Mouse (Mus musculus) c-Kit-positive CD71-positive TER-119-positive erythroid progenitor cells, embryonic 14.5 days (primary cell): ENCODE measurements around the gene Lcmt2.
"Not testable (repeated sequence)": the region's sequence is repeated elsewhere in the genome, so short reads cannot be mapped to it uniquely, and the experiment has no call there.

Experiments used
- DNase-seq: peaks from one replicate; pipeline ENCODE4 v3.0.0-alpha.2; 2013; ENCODE audit warnings: low spot score

The Lcmt2 gene

GRCm38 (mm10) chr2:121140018-121140882 lies at the start of gene Lcmt2, which contains the start of gene Adal:
Lcmt2 (minus strand) TSS chr2:121140653.
Adal (plus strand) TSS chr2:121140428.
- peak; percentile 88 for DNase-seq

DNA sequence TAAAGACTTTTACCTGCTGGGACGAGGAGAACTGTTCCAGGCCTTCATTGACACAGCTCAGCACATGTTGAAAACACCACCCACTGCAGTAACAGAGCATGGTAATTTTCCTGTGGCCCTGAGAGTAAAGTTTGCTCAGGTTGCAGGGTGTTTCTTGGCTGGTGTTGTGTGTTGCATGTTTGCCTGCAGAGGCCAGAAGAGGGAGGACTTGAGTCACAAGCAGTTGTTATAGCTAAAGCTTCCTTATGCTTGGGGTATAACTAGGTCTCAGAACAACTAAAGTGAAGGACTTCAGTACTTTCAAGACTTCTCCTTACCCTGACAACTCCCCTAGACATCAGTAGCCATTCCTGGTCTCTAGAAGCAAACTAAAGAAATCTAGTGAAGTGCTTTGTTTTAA lies 48.1 kb upstream of the Lcmt2 start:
- no peak for DNase-seq

- DNase-seq, result no peak
Measured at GRCm38 (mm10) chr2:121184142-121184541, 43.7 kb upstream of the Lcmt2 start.

- DNase-seq, result no peak
Measured at GRCm38 (mm10) chr2:121183431-121183830, 43.0 kb upstream of the Lcmt2 start.

- DNase-seq, result no peak
Measured at GRCm38 (mm10) chr2:121178828-121179479, 38.5 kb upstream of the Lcmt2 start.

DNA sequence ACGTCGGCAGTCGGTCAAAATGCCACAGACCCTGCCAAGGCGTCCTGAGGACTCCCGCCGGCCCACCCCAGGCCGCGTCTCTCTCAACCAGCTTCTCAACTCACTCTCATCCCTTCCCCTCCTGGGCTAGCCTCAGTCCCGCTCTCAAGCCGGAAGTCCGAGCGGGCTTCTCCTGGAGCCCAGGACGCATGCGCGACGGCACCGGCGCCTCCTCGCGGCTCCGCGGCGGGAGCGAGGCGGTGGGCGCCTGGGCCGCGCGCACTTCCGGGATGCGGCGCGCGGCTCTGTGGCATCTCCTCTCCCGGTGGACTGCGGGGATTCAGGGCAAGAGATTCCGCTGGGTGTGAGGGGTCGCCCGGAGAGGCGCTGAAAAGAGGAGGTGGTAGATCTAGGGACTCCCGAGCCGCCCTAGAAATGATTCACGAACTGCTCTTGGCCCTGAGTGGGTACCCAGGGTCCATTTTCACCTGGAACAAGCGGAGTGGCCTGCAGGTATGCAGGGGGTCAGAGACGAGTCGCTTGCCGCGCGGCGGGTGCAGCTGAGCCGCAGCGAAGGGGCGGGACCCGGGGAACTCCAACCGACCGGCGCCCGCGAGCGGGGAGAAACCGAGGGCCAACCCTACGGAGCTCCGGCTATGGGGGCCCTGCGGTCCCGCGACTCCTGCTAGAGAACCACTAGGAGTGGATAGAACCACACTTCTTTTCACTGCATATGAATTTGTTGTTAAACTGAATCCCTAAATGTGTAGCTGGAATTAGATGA lies 30.7 kb upstream of the Lcmt2 start, which contains the start of gene Zscan29:
Zscan29 (minus strand) TSS at position 146 of the 763 bp plus-strand sequence.
- DNase-seq, result peak; percentile 85

DNA sequence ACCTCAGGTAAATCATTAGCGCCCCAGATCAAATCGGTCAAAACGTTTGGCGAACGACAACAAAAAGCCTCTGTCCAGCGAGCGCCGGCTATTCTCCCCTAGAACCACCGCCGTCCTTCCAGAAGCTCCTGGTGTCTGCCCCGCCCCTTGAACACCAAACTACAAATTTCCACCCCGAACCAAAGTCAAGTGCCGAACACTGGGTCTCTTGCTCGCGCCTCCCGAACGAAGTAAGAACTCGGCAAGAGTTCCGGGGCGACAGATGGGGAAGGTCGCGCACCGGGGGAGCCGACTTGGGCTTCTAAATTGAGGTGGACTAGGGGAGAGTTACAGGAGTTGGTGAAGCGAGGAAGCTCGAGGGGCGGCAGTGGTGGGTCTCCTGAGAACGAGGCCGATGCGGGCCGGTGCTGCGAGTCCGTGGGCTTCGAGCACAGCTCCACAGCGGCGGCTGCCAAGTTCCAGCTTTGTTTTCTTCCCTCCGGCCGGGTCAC lies 30.1 kb upstream of the Lcmt2 start, which contains the start of gene Tubgcp4:
Tubgcp4 (plus strand) TSS at position 174 of the 491 bp plus-strand sequence.
- DNase-seq, result peak; percentile 52

DNA sequence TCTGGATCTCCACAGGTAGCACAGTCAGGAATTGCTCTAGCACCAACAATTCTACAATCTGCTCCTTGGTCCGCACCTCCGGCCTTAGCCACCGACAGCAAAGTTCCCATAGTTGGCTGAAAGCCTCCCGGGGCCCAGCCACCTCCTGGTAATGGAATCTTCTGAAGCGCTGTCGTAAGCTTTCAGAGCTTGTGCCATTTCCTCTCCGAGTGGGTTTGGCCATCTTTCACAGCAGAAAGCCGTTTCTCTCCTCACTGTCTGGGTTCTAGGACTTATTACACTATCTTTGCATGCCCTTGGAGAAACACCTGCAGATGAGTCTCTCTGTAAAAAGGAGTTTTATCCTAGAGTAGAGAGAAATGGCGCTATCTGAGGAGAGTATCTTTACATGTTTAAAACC lies 29.4 kb upstream of the Lcmt2 start:
- DNase-seq, result peak; percentile 24

- no peak for DNase-seq
Measured at GRCm38 (mm10) chr2:121169173-121169572, 28.7 kb upstream of the Lcmt2 start.

DNA sequence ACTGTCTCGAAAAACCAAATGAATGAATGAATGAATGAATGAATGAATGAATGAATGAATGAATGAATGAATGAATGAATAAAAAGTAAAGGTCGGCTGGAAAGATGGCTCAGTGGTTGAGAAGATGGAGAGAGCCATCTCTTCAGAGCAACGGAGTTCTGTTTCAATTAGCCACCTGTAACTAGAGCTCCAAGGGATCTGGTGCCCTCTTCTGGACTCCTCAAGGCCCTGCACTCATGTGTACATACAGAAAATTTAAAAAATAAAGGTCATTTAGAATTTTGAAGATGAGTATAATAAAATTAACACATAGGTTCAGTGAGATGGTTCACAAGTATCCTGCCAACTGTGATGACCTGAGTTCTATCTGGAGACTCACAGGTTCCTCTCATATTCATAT lies 12.6 kb upstream of the Lcmt2 start:
- DNase-seq, result no peak

GRCm38 (mm10) chr2:121149679-121150078 lies 9.2 kb upstream of the Lcmt2 start:
- DNase-seq, result no peak

GRCm38 (mm10) chr2:121142415-121142814 lies 2.0 kb upstream of the Lcmt2 start:
- DNase-seq, result no peak

DNA sequence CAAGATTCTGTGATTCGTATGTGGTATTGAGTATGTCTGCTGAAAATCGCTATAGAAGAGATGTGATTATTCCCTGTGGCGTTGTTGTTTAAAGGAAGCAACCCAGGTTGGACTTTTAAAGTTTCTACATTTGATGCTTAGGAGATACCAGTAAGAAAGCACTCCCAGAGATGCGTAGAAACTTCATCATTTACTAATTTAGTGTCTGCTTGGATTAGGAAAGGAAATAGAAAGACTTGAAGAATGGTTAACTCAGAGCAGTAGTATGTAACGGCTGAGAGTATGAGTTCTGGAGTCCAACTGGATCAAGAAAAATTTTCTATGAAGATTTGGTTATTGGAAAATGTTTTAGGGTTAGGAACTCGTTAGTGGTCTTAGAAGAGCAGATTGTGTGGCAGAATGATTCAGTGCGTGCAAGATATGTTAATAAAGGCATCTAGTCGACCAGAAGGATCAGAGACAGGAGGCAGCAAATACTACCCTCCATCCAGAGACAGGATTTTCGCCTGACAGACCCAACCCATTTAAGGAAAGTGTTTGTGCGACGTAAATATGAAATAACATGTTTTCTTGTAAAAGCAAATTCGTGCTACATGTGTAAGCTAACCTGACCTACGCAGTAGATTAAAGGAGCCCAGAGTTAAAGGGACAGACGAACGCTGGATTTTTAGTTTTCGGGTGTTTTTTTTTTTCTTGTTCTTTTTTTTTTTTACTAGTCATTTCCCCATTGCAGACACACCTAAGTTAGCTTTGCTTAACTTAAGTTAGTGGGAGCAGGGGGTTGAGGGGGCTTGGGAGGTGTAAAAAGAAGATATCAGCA lies 973 bp upstream of the Lcmt2 start:
- DNase-seq, result peak; percentile 34

GRCm38 (mm10) chr2:121139266-121140017 lies 1.0 kb downstream of the Lcmt2 start:
- no peak for DNase-seq

GRCm38 (mm10) chr2:121137371-121137770 lies 3.1 kb downstream of the Lcmt2 start:
- DNase-seq, result no peak

DNA sequence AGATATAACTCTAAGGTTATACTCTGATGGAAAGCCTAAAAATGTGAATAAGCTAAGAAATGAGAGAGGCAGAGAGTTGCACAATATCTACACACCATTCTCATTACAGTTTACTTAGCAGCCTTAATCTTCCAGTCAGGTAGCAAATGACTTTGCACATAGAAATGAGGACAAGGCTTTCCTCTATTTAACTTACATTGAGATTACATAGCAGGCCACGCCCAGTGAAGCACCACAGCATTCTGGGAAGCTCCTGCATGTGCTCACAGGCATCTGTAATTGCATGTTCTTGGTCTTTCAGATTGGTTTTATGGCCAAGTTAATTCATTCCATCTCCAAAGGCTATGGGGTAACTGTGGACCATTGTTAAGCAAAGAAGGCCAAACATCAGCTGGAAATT lies 7.6 kb downstream of the Lcmt2 start:
- no peak for DNase-seq

DNA sequence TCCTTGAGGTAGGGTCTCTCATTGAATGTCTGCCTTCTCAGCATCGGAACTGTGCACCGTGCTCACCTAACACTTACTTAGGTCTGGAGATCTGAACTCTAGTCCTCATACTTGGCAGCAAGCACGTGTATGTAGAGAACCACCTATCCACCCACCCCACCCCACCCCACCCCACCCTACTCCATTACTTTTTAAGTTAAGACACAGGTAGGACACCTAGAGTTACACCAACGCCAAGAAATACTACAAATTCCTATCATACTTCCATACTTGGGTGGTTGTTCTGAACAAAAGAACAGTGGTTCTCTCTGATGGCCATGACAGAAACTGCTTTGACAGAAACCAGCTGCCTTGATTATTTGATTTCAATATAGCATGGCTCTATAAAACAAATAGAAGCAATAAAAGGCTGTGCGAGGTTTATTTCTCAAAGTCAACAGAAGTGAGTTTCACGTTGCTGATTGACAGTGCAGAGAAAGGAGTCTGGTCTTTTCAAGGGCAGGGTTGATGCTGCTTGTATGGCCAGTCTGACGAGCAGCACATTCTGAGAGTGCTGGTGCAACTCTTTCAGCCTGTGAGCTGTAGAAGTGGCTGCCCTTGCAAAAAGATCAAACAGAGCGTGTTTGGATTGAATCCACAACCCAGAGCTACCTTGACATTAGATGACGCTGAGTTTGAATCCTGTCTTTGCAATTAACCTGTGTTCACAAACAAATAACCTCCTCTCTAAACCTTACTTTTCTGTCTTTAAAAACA lies 11.4 kb downstream of the Lcmt2 start:
- no peak for DNase-seq

GRCm38 (mm10) chr2:121127536-121127935 lies 12.9 kb downstream of the Lcmt2 start:
- DNase-seq, result no peak

DNA sequence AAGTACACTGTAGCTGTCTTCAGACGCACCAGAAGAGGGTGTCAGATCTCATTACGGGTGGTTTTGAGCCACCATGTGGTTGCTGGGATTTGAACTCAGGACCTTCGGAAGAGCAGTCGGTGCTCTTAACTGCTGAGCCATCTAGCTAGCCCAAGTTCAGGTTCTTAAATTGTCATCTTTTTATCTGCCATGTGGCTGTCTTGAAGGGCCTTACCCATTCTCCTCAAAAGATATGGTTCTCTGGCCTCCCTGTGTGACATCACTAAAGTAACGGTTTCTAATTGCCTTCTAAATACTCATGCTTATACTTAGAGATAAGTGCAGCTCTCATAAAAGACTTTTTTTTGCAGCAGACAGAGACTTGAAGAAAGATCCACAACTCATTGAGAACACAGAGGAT lies 14.2 kb downstream of the Lcmt2 start:
- not testable (repeated sequence) for DNase-seq

- no peak for DNase-seq
Measured at GRCm38 (mm10) chr2:121119260-121119659, 21.2 kb downstream of the Lcmt2 start.
